Mouse (Mus musculus) adrenal gland, postnatal 36 days (tissue): ENCODE measurements around the gene Zfyve28. TPM values are rescaled to one million over a fixed set of nuclear protein-coding genes. Genes with fewer than 3 reads are reported as not detected.
A peak's percentile ranks its signal among the peaks of the same experiment; 100 is the strongest.

Experiments used
- DNase-seq, 2 experiments: peaks; one replicate each; pipeline ENCODE4 v3.0.0; 2021; ENCODE audit warnings: mixed read lengths in 1 of 2
- total RNA-seq, 2 experiments: library from RNA; stranded (reverse); gene quantifications; 2 replicates each; pipeline ENCODE4 v1.2.3; 2021

The Zfyve28 gene
- total RNA-seq, 2 experiments from 2014 or later: 0.36 to 0.60 TPM

GRCm38 (mm10) chr5:34182486-34182885 lies 105.8 kb downstream of the Zfyve28 start:
- peak; percentile 52 to 59 for DNase-seq

- no peak for DNase-seq
Measured at GRCm38 (mm10) chr5:34177821-34178220, 110.4 kb downstream of the Zfyve28 start.

DNA sequence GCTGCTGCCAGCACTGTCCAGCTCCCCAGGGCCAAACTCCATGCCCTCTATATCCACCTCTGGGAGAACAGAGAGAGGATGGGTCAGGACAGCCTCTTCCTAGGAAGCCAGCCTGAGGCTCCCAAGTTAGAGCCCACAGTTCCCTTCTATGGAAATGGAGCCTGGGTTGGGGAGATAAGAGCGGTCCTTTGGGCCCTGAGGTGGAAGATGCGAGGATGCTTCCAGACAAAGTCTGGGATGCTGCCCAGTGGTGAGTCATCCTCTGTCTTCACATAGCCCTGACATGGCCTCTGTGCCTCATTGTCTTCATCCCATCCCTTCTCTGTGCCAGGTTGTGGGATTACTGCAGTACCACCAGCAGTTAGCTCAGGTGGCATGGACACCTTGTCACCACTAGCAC lies 111.2 kb downstream of the Zfyve28 start:
- peak; percentile 56 to 57 for DNase-seq

- no peak for DNase-seq
Measured at GRCm38 (mm10) chr5:34176691-34177090, 111.6 kb downstream of the Zfyve28 start.

DNA sequence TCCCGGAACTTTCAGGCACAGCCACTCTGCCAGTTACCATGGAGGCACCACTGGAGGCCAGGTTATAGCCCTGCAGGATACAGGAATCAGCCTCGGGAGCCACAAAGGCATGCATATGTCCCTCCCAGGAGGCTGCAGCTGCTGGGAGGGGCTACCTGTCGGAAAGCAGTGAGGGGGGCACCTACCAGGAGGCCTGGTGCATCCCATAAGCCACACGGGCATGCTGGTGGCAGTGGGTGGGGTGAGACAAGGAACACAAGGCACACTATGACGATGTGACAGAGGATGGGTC lies 112.9 kb downstream of the Zfyve28 start:
- DNase-seq: no peak

DNA sequence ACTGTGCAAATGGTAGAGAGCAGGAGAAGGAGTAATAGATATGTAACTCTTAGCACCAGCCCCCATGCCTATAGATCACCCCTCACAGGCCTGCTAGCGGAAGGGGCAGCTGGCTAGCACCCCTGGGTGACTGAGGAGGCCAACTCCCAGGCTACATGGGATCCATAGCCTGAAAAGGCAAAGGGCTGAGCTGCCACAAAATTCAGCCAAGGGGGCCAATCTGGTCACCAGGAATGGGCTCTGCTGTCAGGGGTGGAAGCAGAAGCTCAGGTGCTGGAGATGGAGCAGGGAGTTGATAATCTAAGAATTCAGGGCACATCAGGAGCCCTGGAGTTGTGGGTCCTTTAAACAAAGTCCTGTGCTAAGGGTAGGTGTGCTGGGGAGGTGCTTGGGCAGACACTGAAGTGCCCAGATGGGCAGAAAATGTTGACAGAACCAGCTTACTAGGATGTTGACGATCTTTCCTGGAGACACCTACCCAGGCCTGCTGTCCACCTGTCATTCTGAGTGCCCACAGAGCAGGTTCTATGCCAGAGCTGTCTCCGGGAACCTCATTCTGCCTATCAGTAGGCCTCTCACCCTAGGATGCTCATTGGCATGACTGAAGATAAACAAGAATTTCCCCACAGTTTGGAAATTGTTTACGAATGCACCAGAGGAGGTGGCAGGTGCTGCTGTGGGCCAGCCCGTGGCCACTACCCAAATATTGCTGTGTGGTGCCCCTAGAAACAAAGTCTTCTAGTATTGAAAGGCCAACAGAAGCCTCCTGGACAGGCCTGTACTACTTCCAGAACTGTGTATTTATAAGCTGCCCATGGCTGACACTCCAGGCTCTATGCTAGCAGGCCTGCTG lies 113.5 kb downstream of the Zfyve28 start:
- DNase-seq: no peak

GRCm38 (mm10) chr5:34174021-34174420 lies 114.2 kb downstream of the Zfyve28 start:
- no peak for DNase-seq

GRCm38 (mm10) chr5:34170726-34171125 lies 117.5 kb downstream of the Zfyve28 start:
- DNase-seq: no peak

DNA sequence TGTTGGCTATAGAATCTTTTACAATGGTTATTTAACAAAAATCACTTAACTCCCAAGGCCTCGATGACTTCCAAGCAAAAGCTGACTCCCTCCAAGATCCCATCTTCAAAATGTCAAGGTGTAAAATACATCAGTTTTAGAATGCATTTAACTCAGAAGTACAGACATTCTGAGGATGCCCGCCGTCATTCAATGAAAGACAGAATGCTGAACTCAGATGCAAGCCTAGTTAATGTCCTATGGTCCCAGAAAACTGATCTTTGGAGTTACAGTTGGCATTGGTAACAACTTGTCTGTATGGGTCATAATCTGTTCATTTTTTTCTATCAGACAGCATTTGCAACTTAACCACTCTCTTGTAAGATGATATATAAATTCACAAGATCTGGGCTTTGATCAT lies 118.3 kb downstream of the Zfyve28 start:
- no peak for DNase-seq

- DNase-seq: peak; percentile 97 to 98
Measured at GRCm38 (mm10) chr5:34168950-34169891, 119.0 kb downstream of the Zfyve28 start, which contains the start of the genes Poln and Haus3. Poln (minus strand) TSS chr5:34169448. Haus3 (minus strand) TSS chr5:34169527.

GRCm38 (mm10) chr5:34167857-34168256 lies 120.4 kb downstream of the Zfyve28 start:
- no peak for DNase-seq

DNA sequence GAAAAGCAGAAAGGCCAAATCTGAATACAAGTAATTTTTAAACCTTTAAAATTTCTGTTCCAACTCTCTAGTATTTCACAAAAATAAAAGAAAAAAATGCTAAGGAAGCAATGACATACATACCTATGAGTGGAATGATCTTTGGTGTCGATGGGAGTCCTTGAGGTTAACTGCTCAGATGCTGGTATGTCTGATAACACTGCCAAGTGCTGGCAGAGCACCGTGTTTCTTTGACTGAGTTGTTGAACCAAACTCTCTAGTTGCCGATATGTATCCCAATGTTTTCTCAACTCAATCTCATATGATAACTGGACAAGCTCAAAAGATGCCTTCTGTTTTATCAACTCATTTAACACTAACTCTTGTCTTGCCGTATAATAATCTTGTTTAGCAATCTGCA lies 122.5 kb downstream of the Zfyve28 start:
- no peak for DNase-seq

GRCm38 (mm10) chr5:34148476-34148875 lies 139.8 kb downstream of the Zfyve28 start:
- no peak for DNase-seq

DNA sequence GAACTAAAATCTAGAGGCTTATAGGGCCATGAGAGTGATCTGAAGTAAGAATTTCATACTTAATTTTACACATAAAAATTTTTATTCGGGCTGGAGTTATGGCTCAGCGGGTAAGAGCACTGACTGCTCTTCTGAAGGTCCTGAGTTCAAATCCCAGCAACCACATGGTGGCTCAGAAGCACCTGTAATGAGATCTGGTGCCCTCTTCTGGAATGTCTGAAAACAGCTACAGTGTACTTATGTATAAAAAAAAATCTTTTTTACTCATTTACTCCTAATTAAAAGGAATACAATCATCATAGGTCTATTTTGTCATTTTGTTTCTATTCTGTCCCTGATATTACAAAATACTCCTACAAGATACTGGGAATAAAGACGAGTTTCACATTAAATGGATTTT lies 140.7 kb downstream of the Zfyve28 start:
- no peak for DNase-seq

Other genes with a start within 250 kb of the Zfyve28 start
- 1 to 10 TPM; 8.0 to 8.5 TPM for gene Poln, start 119.0 kb downstream of the Zfyve28 start, total RNA-seq
- 10 to 100 TPM in 1 of 2 experiments, 1 to 10 TPM in 1; 8.9 to 10.3 TPM for gene Haus3, start 118.9 kb downstream of the Zfyve28 start, total RNA-seq
- 100 to 1,000 TPM; 133 to 137 TPM for gene Mxd4, start 100.7 kb downstream of the Zfyve28 start, total RNA-seq
- not detected for gene Cfap99, start 151 bp upstream of the Zfyve28 start, total RNA-seq
- gene Rnf4, start 47.8 kb upstream of the Zfyve28 start, total RNA-seq: 100 to 1,000 TPM; 100 to 102 TPM
- gene Fam193a, start 81.5 kb upstream of the Zfyve28 start, total RNA-seq: 10 to 100 TPM; 26.9 to 33.5 TPM
- 10 to 100 TPM; 15.0 to 16.8 TPM for gene Tnip2, start 225.5 kb upstream of the Zfyve28 start, total RNA-seq
- gene Sh3bp2, start 237.4 kb upstream of the Zfyve28 start, total RNA-seq: 10 to 100 TPM; 15.4 to 17.3 TPM